Mouse (Mus musculus): Measurements from ENCODE around the gene Nr6a1. TPM values are rescaled to one million over a fixed set of nuclear protein-coding genes. Genes with fewer than 3 reads are reported as not detected.

Gene Nr6a1
- polyA plus RNA-seq, 1 experiment from 2014 or later: 1.6 TPM

GRCm38 (mm10) chr2:38682209-38682608, 245.3 kb downstream of the Nr6a1 start:
- Histone ChIP-seq H3K36me3 (no peaks in the 10 kb centered on the region), H3K4me3 (no peak overlapping the region), H3K27ac (no peak overlapping the region), H3K9me3 (no peaks in the 10 kb centered on the region), H3K4me1 (no peaks in the 10 kb centered on the region), H3K4me2 (no peak overlapping the region), H3K27me3 (no peaks in the 10 kb centered on the region), H3K9ac (no peak overlapping the region)
- 91% methylated on average over 5 of the region's 5 CpGs for WGBS
- no peak for ATAC-seq (ENCODE audit: borderline replicate concordance, extremely low read depth, low FRiP score, low TSS enrichment)

DNA sequence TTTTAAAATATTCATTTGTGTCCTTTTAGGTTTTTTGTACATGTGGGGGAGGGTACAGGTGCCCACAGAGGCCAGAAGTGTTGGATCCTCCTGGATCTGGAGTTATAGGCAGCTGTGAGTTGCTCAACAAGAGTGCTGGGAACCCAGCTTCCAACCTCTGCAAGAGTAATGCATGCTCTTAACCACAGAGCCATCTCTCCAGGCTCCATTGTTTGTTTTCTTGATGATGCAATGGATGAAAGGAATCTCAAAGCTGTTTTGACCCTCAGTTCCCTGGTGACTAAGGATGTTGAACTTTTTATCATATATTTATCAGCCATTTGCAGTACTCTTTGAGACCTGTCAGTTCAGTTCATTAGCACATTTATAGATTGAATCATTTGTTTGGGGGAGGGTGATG, 248.5 kb downstream of the Nr6a1 start:
- Histone ChIP-seq H3K9ac (no peak overlapping the region), H3K4me1 (no peaks in the 10 kb centered on the region), H3K27me3 (no peaks in the 10 kb centered on the region), H3K36me3 (no peaks in the 10 kb centered on the region), H3K9me3 (no peaks in the 10 kb centered on the region), H3K27ac (no peak overlapping the region), H3K4me2 (no peak overlapping the region), H3K4me3 (no peak overlapping the region)
- ATAC-seq (ENCODE audit: borderline replicate concordance, extremely low read depth, low FRiP score, low TSS enrichment): no peak

- Histone ChIP-seq H3K27me3 (peaks cover 6% of the 10 kb centered on the region; the same call in 1 of the 2 replicates), H3K4me2 (no peak overlapping the region), H3K27ac (no peak overlapping the region), H3K9me3 (no peaks in the 10 kb centered on the region), H3K4me3 (no peak overlapping the region), H3K9ac (no peak overlapping the region), H3K36me3 (no peaks in the 10 kb centered on the region), H3K4me1 (no peaks in the 10 kb centered on the region)
- WGBS: 50% methylated on average over 9 of the region's 9 CpGs
- ATAC-seq (ENCODE audit: borderline replicate concordance, extremely low read depth, low FRiP score, low TSS enrichment): 0 out of 2 replicates have a peak, but pooled peaks have one; percentile 46
Measured at GRCm38 (mm10) chr2:38675366-38675969, 252.0 kb downstream of the Nr6a1 start.

Small RNA genes within 50 kb of the gene (microRNA-seq; reads per million reads assigned to microRNA genes)
- gene Mir181a-2: 81.9 reads per million, percentile 50 among the genes with 10 or more reads in this experiment
- gene Mir181b-2: 1,704 reads per million, percentile 80 among the genes with 10 or more reads in this experiment

Other genes with a start within 250 kb of the Nr6a1 start
- 0.16 and 0.33 TPM in 2 replicates for gene Nr5a1, start 213.1 kb downstream of the Nr6a1 start, polyA plus RNA-seq (2015; fragmentation: Nextera tagmentation; extraction: Ambion mirVana)
- 4.8 and 5.6 TPM in 2 replicates for gene Olfml2a, start 4.3 kb upstream of the Nr6a1 start, polyA plus RNA-seq (2015; fragmentation: Nextera tagmentation; extraction: Ambion mirVana)
- 1.4 and 2.1 TPM in 2 replicates for gene Wdr38, start 69.8 kb upstream of the Nr6a1 start, polyA plus RNA-seq (2015; fragmentation: Nextera tagmentation; extraction: Ambion mirVana)
- gene Arpc5l, start 77.7 kb upstream of the Nr6a1 start, polyA plus RNA-seq (2015; fragmentation: Nextera tagmentation; extraction: Ambion mirVana): 126 and 129 TPM in 2 replicates
- 831 and 909 TPM in 2 replicates for gene Rpl35, start 77.9 kb upstream of the Nr6a1 start, polyA plus RNA-seq (2015; fragmentation: Nextera tagmentation; extraction: Ambion mirVana)
- gene Golga1, start 137.9 kb upstream of the Nr6a1 start, polyA plus RNA-seq (2015; fragmentation: Nextera tagmentation; extraction: Ambion mirVana): 24.9 TPM in 2 replicates